Mouse (Mus musculus): ENCODE results near the gene Ctse. TPM values are rescaled to one million over a fixed set of nuclear protein-coding genes. Genes with fewer than 3 reads are reported as not detected.
A peak's percentile ranks its signal among the peaks of the same experiment; 100 is the strongest.

The Ctse gene
- polyA plus RNA-seq, 1 experiment from 2014 or later, result 46.8 TPM

DNA sequence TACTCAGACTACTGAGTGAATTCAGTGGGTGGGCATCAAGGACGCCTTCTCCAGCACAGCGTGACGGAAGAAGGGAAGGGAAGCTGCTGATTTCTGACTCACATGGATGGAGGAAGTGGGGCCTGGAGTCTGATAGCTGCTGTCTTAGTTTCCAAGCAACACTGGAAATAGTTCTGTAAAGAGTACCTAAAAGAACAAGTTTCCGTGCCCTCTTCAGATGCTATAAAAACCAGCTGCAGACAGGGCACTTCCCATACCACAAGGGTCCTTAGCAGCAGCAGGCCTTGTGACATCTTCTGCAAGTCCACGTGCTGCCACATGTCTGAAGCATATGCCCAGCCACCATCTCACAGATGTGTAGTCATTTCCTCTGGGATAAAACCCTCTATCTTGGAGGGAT is 41.5 kb downstream of the Ctse start:
- H3K9me3 ChIP-seq (ENCODE audit: control insufficient read depth, low read depth, low read length), result no peaks in the 10 kb centered on the region
- H3K4me3 ChIP-seq (ENCODE audit: low read depth, low read length), result no peak overlapping the region
- H3K4me2 ChIP-seq (replicated peaks; ENCODE audit: low read depth, low read length), result no peak overlapping the region
- no peak overlapping the region for H3K9ac ChIP-seq (replicated peaks; ENCODE audit: low read depth, low read length)
- H3K27me3 ChIP-seq (ENCODE audit: control insufficient read depth, insufficient read depth, low read length), result no peaks in the 10 kb centered on the region
- no peaks in the 10 kb centered on the region for H3K36me3 ChIP-seq (ENCODE audit: control insufficient read depth, insufficient read depth, low read length)
- no peaks in the 10 kb centered on the region for H3K4me1 ChIP-seq (ENCODE audit: control insufficient read depth, insufficient read depth, low read length)
- H3K27ac ChIP-seq (ENCODE audit: low read length), result no peak overlapping the region
- no peak for ATAC-seq (ENCODE audit: insufficient number of reproducible peaks, insufficient read depth, low FRiP score, low read depth)
- WGBS, result 86% methylated on average over 5 of the region's 5 CpGs

DNA sequence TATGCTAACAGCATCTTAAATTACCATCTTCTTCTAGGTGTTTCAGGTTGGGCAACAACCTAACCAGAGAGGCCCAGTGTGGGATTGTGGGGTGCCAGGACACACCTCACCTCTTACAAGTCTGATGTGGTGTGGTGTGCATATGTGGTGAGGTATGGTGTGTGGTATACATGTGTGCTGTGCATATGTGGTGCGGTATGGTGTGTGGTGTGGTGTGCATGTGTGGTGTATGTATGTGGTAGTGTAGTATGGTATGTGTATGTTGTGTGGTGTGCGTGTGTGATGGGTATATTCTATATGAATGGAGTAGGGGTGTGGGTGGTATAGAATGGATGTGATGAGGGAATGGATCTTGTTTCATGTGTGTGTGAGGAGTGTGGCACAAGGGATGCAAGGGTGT is 49.6 kb downstream of the Ctse start:
- peaks cover 8% of the 10 kb centered on the region; the same call in 1 of the 2 replicates for H3K4me1 ChIP-seq (ENCODE audit: control insufficient read depth, insufficient read depth, low read length)
- H3K9ac ChIP-seq (replicated peaks; ENCODE audit: low read depth, low read length), result no peak overlapping the region
- no peaks in the 10 kb centered on the region for H3K36me3 ChIP-seq (ENCODE audit: control insufficient read depth, insufficient read depth, low read length)
- 96% methylated on average over 2 of the region's 2 CpGs for WGBS
- no peak overlapping the region for H3K27ac ChIP-seq (ENCODE audit: low read length)
- no peak overlapping the region for H3K4me2 ChIP-seq (replicated peaks; ENCODE audit: low read depth, low read length)
- H3K9me3 ChIP-seq (ENCODE audit: control insufficient read depth, low read depth, low read length), result no peaks in the 10 kb centered on the region
- no peak overlapping the region for H3K4me3 ChIP-seq (ENCODE audit: low read depth, low read length)
- no peak for ATAC-seq (ENCODE audit: insufficient number of reproducible peaks, insufficient read depth, low FRiP score, low read depth)
- no peaks in the 10 kb centered on the region for H3K27me3 ChIP-seq (ENCODE audit: control insufficient read depth, insufficient read depth, low read length)

DNA sequence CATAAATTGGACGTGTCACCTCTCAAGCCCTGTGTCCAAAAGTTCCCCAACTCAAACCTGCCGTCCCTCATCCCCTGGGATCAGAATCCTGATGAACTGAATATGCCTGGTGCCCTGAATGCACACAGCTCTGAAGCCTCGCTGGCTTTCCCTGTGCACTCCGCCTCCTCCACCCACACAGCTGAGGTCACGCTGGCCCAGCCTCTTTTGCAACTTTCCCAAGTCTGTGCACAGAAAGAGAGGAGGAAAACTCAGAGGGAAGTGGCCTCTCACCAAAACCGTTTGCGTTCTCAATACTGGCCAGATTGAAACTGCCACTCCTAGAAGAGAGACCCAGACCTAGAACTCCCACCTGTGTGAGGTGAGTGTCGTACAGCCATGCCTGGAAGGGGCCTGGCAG is 50.4 kb downstream of the Ctse start, which contains the start of gene Rab7b:
Gene Rab7b (plus strand): TSS at position 221 of the 400 bp plus-strand sequence.
- no peak within 1 kb of the TSS for H3K27ac ChIP-seq (ENCODE audit: low read length)
- H3K4me2 ChIP-seq (replicated peaks; ENCODE audit: low read depth, low read length), result no peak within 1 kb of the TSS

DNA sequence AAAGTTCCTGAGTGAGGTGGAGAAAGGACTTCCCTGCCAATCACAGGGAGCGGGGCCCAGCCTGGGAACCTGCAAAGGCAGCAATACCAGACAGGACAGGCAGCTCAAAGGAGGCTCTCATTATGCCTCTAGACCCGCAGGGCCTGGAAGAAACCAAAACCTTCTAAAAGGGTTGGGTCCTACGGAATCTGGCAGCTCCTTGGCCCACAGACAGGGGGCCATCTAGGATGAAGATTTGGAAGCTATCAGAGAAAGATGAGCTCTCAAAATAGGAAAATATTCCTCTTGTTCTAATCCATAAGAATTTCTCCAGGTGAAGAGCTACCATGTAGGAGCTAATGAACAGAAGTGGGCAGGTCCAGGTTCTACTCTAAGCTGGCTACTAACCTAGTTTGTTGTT is 50.9 kb downstream of the Ctse start:
- WGBS, result 86% methylated on average over 3 of the region's 3 CpGs
- no peak overlapping the region for H3K27ac ChIP-seq (ENCODE audit: low read length)
- no peaks in the 10 kb centered on the region for H3K27me3 ChIP-seq (ENCODE audit: control insufficient read depth, insufficient read depth, low read length)
- no peak overlapping the region for H3K9ac ChIP-seq (replicated peaks; ENCODE audit: low read depth, low read length)
- H3K4me2 ChIP-seq (replicated peaks; ENCODE audit: low read depth, low read length), result no peak overlapping the region
- peaks cover 8% of the 10 kb centered on the region; the same call in 1 of the 2 replicates for H3K4me1 ChIP-seq (ENCODE audit: control insufficient read depth, insufficient read depth, low read length)
- no peak overlapping the region for H3K4me3 ChIP-seq (ENCODE audit: low read depth, low read length)
- no peaks in the 10 kb centered on the region for H3K9me3 ChIP-seq (ENCODE audit: control insufficient read depth, low read depth, low read length)
- H3K36me3 ChIP-seq (ENCODE audit: control insufficient read depth, insufficient read depth, low read length), result no peaks in the 10 kb centered on the region
- ATAC-seq (ENCODE audit: insufficient number of reproducible peaks, insufficient read depth, low FRiP score, low read depth), result no peak

More for the DNA sequence above, 50.4 kb downstream of the Ctse start, which contains the start of gene Rab7b:
- H3K36me3 ChIP-seq (ENCODE audit: control insufficient read depth, insufficient read depth, low read length), result no peaks in the 10 kb centered on the region
- H3K9me3 ChIP-seq (ENCODE audit: control insufficient read depth, low read depth, low read length), result no peaks in the 10 kb centered on the region
- no peaks in the 10 kb centered on the region for H3K27me3 ChIP-seq (ENCODE audit: control insufficient read depth, insufficient read depth, low read length)
- peaks cover 8% of the 10 kb centered on the region; the same call in 1 of the 2 replicates for H3K4me1 ChIP-seq (ENCODE audit: control insufficient read depth, insufficient read depth, low read length)
- H3K9ac ChIP-seq (replicated peaks; ENCODE audit: low read depth, low read length), result no peak within 1 kb of the TSS
- peak; percentile 67; the same call in 1 of the 2 replicates for ATAC-seq (ENCODE audit: insufficient number of reproducible peaks, insufficient read depth, low FRiP score, low read depth)
- WGBS, result 56% methylated on average over 8 of the region's 8 CpGs
- H3K4me3 ChIP-seq (ENCODE audit: low read depth, low read length), result no peak within 1 kb of the TSS

DNA sequence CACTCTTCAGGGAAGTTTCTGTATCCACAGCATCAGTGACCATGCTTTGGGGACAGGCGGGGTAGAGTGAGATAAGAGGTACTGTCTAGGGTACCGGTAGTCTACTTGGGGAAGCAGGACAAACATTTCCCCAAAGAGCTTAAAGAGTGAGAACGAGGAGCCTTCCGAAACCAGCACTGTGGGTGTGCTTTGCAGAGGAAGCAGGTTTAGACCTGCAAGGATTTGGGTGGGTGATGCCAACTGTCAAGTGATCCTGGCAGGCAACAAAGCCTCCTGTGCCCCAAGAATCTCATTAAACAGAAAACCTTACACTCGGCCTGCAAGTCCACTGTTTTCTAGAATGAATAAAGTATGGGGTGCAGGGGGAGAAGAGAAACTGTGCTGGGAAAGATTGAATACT is 51.8 kb downstream of the Ctse start:
- H3K27ac ChIP-seq (ENCODE audit: low read length), result peak overlapping the region; percentile 59; the same call in 1 of the 2 replicates
- H3K4me3 ChIP-seq (ENCODE audit: low read depth, low read length), result no peak overlapping the region

DNA sequence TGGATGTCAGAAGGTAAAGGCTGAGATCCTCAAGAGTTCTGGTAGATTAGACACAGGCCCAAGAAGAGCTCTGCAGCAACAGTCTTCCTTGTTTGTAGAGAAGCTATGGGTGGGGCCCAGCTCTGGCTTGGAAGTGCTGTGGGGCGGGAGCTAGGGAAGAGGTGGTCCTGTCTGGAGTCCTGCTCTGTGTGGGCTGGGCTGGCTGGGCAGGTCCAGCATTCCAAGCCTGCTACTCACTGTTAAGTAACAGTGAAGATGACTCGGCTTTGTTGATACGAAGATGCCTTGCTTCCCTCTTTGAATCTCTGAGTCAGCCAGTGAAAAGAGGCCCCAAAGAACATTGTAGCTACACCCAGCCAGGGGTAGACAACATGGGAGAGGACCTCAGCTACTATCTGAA is 52.3 kb downstream of the Ctse start:
- no peak; the same call in 1 of the 2 replicates for ATAC-seq (ENCODE audit: insufficient number of reproducible peaks, insufficient read depth, low FRiP score, low read depth)
- WGBS, result 18% methylated on average over 3 of the region's 3 CpGs
- H3K9ac ChIP-seq (replicated peaks; ENCODE audit: low read depth, low read length), result no peak overlapping the region
- no peaks in the 10 kb centered on the region for H3K27me3 ChIP-seq (ENCODE audit: control insufficient read depth, insufficient read depth, low read length)
- H3K4me2 ChIP-seq (replicated peaks; ENCODE audit: low read depth, low read length), result no peak overlapping the region
- H3K9me3 ChIP-seq (ENCODE audit: control insufficient read depth, low read depth, low read length), result no peaks in the 10 kb centered on the region
- H3K27ac ChIP-seq (ENCODE audit: low read length), result peak overlapping the region; percentile 59; the same call in 1 of the 2 replicates
- H3K4me3 ChIP-seq (ENCODE audit: low read depth, low read length), result no peak overlapping the region
- H3K36me3 ChIP-seq (ENCODE audit: control insufficient read depth, insufficient read depth, low read length), result no peaks in the 10 kb centered on the region
- H3K4me1 ChIP-seq (ENCODE audit: control insufficient read depth, insufficient read depth, low read length), result peaks cover 8% of the 10 kb centered on the region; the same call in 1 of the 2 replicates

More for the DNA sequence above, 51.8 kb downstream of the Ctse start:
- Histone ChIP-seq H3K4me1 (ENCODE audit: control insufficient read depth, insufficient read depth, low read length) (peaks cover 8% of the 10 kb centered on the region; the same call in 1 of the 2 replicates), H3K9me3 (ENCODE audit: control insufficient read depth, low read depth, low read length) (no peaks in the 10 kb centered on the region), H3K27me3 (ENCODE audit: control insufficient read depth, insufficient read depth, low read length) (no peaks in the 10 kb centered on the region), H3K4me2 (replicated peaks; ENCODE audit: low read depth, low read length) (no peak overlapping the region), H3K36me3 (ENCODE audit: control insufficient read depth, insufficient read depth, low read length) (no peaks in the 10 kb centered on the region), H3K9ac (replicated peaks; ENCODE audit: low read depth, low read length) (no peak overlapping the region)
- 77% methylated on average over 5 of the region's 5 CpGs for WGBS
- no peak for ATAC-seq (ENCODE audit: insufficient number of reproducible peaks, insufficient read depth, low FRiP score, low read depth)

DNA sequence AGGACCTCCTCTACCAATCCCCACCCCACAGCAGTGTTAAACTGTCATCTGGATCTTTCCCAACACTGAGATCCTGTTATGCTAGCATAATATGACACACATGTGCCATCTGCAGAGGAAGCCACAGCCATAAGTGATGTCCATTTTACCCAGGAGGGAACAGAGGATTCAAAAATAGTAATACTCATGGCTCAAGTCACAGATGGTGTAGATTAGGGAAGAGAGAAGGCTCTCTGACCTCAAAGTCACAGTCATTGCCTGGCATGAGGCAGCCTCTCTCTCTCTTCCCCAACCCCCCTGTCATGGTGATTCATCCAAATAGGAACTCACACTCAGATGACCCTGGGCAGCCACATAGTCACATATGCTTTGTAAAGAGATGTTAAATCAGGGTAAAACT is 53.2 kb downstream of the Ctse start:
- H3K27me3 ChIP-seq (ENCODE audit: control insufficient read depth, insufficient read depth, low read length), result no peaks in the 10 kb centered on the region
- no peak overlapping the region for H3K4me3 ChIP-seq (ENCODE audit: low read depth, low read length)
- H3K36me3 ChIP-seq (ENCODE audit: control insufficient read depth, insufficient read depth, low read length), result no peaks in the 10 kb centered on the region
- no peaks in the 10 kb centered on the region for H3K9me3 ChIP-seq (ENCODE audit: control insufficient read depth, low read depth, low read length)
- no peak overlapping the region for H3K4me2 ChIP-seq (replicated peaks; ENCODE audit: low read depth, low read length)
- H3K9ac ChIP-seq (replicated peaks; ENCODE audit: low read depth, low read length), result no peak overlapping the region
- peaks cover 8% of the 10 kb centered on the region; the same call in 1 of the 2 replicates for H3K4me1 ChIP-seq (ENCODE audit: control insufficient read depth, insufficient read depth, low read length)
- no peak for ATAC-seq (ENCODE audit: insufficient number of reproducible peaks, insufficient read depth, low FRiP score, low read depth)
- no peak overlapping the region for H3K27ac ChIP-seq (ENCODE audit: low read length)

DNA sequence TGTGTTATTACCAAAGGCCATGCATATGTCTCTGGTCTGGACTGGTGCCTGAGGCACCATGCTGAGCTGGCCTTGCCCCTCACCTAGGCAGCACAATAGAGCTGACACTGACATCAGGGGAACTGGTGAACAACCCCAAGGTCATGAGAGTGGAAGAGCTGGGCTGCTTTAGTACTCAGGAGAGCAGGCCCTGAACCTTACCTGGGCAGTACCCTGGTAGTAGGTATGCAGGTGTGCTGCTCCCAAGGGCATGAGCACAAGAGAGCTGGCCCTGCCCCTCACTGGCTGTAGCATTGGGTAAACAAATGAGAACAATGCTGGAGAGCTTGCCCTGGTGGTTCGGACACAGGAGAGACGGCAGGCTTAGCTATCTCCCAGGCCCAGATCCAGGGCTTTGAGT is 57.2 kb downstream of the Ctse start:
- Histone ChIP-seq H3K9ac (replicated peaks; ENCODE audit: low read depth, low read length) (no peak overlapping the region), H3K9me3 (ENCODE audit: control insufficient read depth, low read depth, low read length) (no peaks in the 10 kb centered on the region), H3K4me1 (ENCODE audit: control insufficient read depth, insufficient read depth, low read length) (peaks cover 6% of the 10 kb centered on the region; the same call in 1 of the 2 replicates), H3K4me3 (ENCODE audit: low read depth, low read length) (no peak overlapping the region), H3K36me3 (ENCODE audit: control insufficient read depth, insufficient read depth, low read length) (no peaks in the 10 kb centered on the region), H3K27ac (ENCODE audit: low read length) (no peak overlapping the region), H3K27me3 (ENCODE audit: control insufficient read depth, insufficient read depth, low read length) (no peaks in the 10 kb centered on the region), H3K4me2 (replicated peaks; ENCODE audit: low read depth, low read length) (no peak overlapping the region)
- WGBS, result 76% methylated on average over 2 of the region's 2 CpGs
- ATAC-seq (ENCODE audit: insufficient number of reproducible peaks, insufficient read depth, low FRiP score, low read depth), result no peak

DNA sequence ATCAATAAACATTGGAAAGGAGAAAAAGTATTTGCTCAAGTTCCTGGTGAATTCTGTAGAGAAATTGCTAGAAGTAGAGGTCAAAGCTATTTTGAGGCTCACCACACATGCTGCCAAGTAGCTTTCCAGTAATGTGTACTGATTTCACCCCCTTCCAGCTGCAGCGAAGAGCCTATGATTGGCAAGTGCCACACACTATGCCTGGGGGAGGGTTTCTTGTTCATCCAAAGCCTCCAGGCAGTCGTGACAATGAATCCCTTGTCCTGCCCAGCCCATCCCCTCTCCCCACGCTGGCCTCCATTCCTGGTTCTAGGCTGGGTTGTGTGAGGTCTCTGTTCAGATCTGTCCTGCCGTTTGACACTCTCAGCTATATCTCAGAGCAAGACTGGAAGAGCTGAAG is 58.2 kb downstream of the Ctse start:
- Histone ChIP-seq H3K4me2 (replicated peaks; ENCODE audit: low read depth, low read length) (no peak overlapping the region), H3K27me3 (ENCODE audit: control insufficient read depth, insufficient read depth, low read length) (no peaks in the 10 kb centered on the region), H3K36me3 (ENCODE audit: control insufficient read depth, insufficient read depth, low read length) (no peaks in the 10 kb centered on the region), H3K4me1 (ENCODE audit: control insufficient read depth, insufficient read depth, low read length) (no peaks in the 10 kb centered on the region), H3K9ac (replicated peaks; ENCODE audit: low read depth, low read length) (no peak overlapping the region), H3K27ac (ENCODE audit: low read length) (no peak overlapping the region), H3K9me3 (ENCODE audit: control insufficient read depth, low read depth, low read length) (no peaks in the 10 kb centered on the region), H3K4me3 (ENCODE audit: low read depth, low read length) (no peak overlapping the region)
- no peak for ATAC-seq (ENCODE audit: insufficient number of reproducible peaks, insufficient read depth, low FRiP score, low read depth)
- WGBS, result 64% methylated on average over 4 of the region's 4 CpGs
